Mouse (Mus musculus) hindbrain, embryonic 15.5 days (tissue): ENCODE measurements around the gene Cds2. TPM values are rescaled to one million over a fixed set of nuclear protein-coding genes. Genes with fewer than 3 reads are reported as not detected.
A peak's percentile ranks its signal among the peaks of the same experiment; 100 is the strongest.

Experiments
- ATAC-seq: fragments of 200-750 bp; cut with Nextera tagmentation; 2 replicates; pipeline ENCODE4 v1.8.0; 2017; ENCODE audit warnings: low read depth, moderate number of reproducible peaks, moderate TSS enrichment; ENCODE audit not compliant: low FRiP score
- H3K27ac ChIP-seq: fragments of 300-500 bp; sonication (generic); replicated peaks from 2 replicates; pipeline ENCODE4 v1.5.1; 2015; ENCODE audit warnings: mild to moderate bottlenecking, inconsistent platforms
- H3K27me3 ChIP-seq: fragments of 300-500 bp; sonication (generic); 2 replicates; pipeline ENCODE4 v1.6.1; 2015; ENCODE audit warnings: control low read depth, inconsistent platforms
- H3K36me3 ChIP-seq: fragments of 300-500 bp; sonication (generic); 2 replicates; pipeline ENCODE4 v1.6.1; 2015; ENCODE audit warnings: control low read depth, inconsistent platforms
- H3K4me1 ChIP-seq: fragments of 300-500 bp; sonication (generic); replicated peaks from 2 replicates; pipeline ENCODE4 v1.6.1; 2015; ENCODE audit warnings: control low read depth, inconsistent platforms
- H3K4me2 ChIP-seq: fragments of 300-500 bp; sonication (generic); 2 replicates; pipeline ENCODE4 v1.6.1; 2015; ENCODE audit warnings: moderate library complexity, mild to moderate bottlenecking, inconsistent platforms
- H3K4me3 ChIP-seq: fragments of 300-500 bp; sonication (generic); 2 replicates; pipeline ENCODE4 v1.5.1; 2015; ENCODE audit warnings: mild to moderate bottlenecking, inconsistent platforms
- H3K9ac ChIP-seq: fragments of 300-500 bp; sonication (generic); 2 replicates; pipeline ENCODE4 v1.6.1; 2015; ENCODE audit warnings: inconsistent platforms
- H3K9me3 ChIP-seq: fragments of 300-500 bp; sonication (generic); 2 replicates; pipeline ENCODE4 v1.6.1; 2016; ENCODE audit warnings: control low read depth, inconsistent platforms
- WGBS: fragments of 180-500 bp; shearing (Covaris S2); methylation state at CpG from one replicate; pipeline ENCODE4 v1.1.7; 2015; 5-methylcytosine and 5-hydroxymethylcytosine counted together
- polyA plus RNA-seq: library from polyadenylated mRNA; unstranded; fragments of >200 nt; fragmentation: Nextera tagmentation; extraction: Ambion mirVana; gene quantifications from 2 replicates; pipeline ENCODE4 v1.2.1, GENCODE M21; 2015

Gene Cds2
- polyA plus RNA-seq, 1 experiment from 2014 or later, result 44.1 TPM

GRCm38 (mm10) chr2:132251911-132252310 is 11.0 kb upstream of the Cds2 start:
- 13% methylated on average over 8 of the region's 8 CpGs for WGBS
- Histone ChIP-seq H3K27me3 (no peaks in the 10 kb centered on the region), H3K4me2 (peak overlapping the region; percentile 83), H3K9ac (peak overlapping the region; percentile 36), H3K9me3 (no peaks in the 10 kb centered on the region), H3K4me1 (peaks cover 23% of the 10 kb centered on the region), H3K4me3 (peak overlapping the region; percentile 55), H3K27ac (no peak overlapping the region), H3K36me3 (peaks cover 10% of the 10 kb centered on the region; the same call in 1 of the 2 replicates)
- ATAC-seq, result no peak

GRCm38 (mm10) chr2:132252542-132253528 is 10.1 kb upstream of the Cds2 start, which contains the start of gene Pcna:
Pcna (minus strand) TSS chr2:132253314.
- peak within 1 kb of the TSS; percentile 71 for H3K27ac ChIP-seq
- peak within 1 kb of the TSS; percentile 55 for H3K4me3 ChIP-seq
- H3K27me3 ChIP-seq, result no peaks in the 10 kb centered on the region
- peak within 1 kb of the TSS; percentile 83 for H3K4me2 ChIP-seq
- peak; percentile 99 for ATAC-seq
- WGBS, result under 1% methylated on average over 79 of the region's 79 CpGs
- H3K9me3 ChIP-seq, result no peaks in the 10 kb centered on the region
- H3K4me1 ChIP-seq, result peaks cover 21% of the 10 kb centered on the region
- H3K36me3 ChIP-seq, result peaks cover 10% of the 10 kb centered on the region; the same call in 1 of the 2 replicates
- peak within 1 kb of the TSS; percentile 36 for H3K9ac ChIP-seq

- H3K27me3 ChIP-seq, result no peaks in the 10 kb centered on the region
- no peak overlapping the region for H3K9ac ChIP-seq
- H3K4me2 ChIP-seq, result peak overlapping the region; percentile 83
- peaks cover 14% of the 10 kb centered on the region for H3K4me1 ChIP-seq
- peak overlapping the region; percentile 55 for H3K4me3 ChIP-seq
- 1% methylated on average over 7 of the region's 7 CpGs for WGBS
- peak overlapping the region; percentile 47; the same call in 1 of the 2 replicates for H3K27ac ChIP-seq
- no peak for ATAC-seq
- H3K9me3 ChIP-seq, result no peaks in the 10 kb centered on the region
- H3K36me3 ChIP-seq, result peaks cover 10% of the 10 kb centered on the region; the same call in 1 of the 2 replicates
These were observed 9.3 kb upstream of the Cds2 start for GRCm38 (mm10) chr2:132253603-132254002.

GRCm38 (mm10) chr2:132257350-132258068 is 5.4 kb upstream of the Cds2 start:
- Histone ChIP-seq H3K27ac (no peak overlapping the region), H3K4me2 (no peak overlapping the region), H3K36me3 (no peaks in the 10 kb centered on the region), H3K9ac (no peak overlapping the region), H3K4me1 (peaks cover 3% of the 10 kb centered on the region), H3K9me3 (no peaks in the 10 kb centered on the region), H3K27me3 (no peaks in the 10 kb centered on the region), H3K4me3 (no peak overlapping the region)
- 96% methylated on average over 6 of the region's 6 CpGs for WGBS
- no peak for ATAC-seq

- Histone ChIP-seq H3K4me3 (no peak overlapping the region), H3K27ac (no peak overlapping the region), H3K4me1 (peaks cover 13% of the 10 kb centered on the region), H3K27me3 (no peaks in the 10 kb centered on the region), H3K9me3 (no peaks in the 10 kb centered on the region), H3K4me2 (no peak overlapping the region), H3K9ac (no peak overlapping the region), H3K36me3 (no peaks in the 10 kb centered on the region)
- WGBS, result 95% methylated on average over 3 of the region's 3 CpGs
- no peak for ATAC-seq
These were observed 2.3 kb upstream of the Cds2 start for GRCm38 (mm10) chr2:132260601-132261000.

GRCm38 (mm10) chr2:132262175-132262574 is 773 bp upstream of the Cds2 start:
- no peaks in the 10 kb centered on the region for H3K36me3 ChIP-seq
- H3K27ac ChIP-seq, result no peak overlapping the region
- H3K9me3 ChIP-seq, result no peaks in the 10 kb centered on the region
- no peaks in the 10 kb centered on the region for H3K27me3 ChIP-seq
- 78% methylated on average over 6 of the region's 6 CpGs for WGBS
- peak overlapping the region; percentile 63 for H3K4me2 ChIP-seq
- peaks cover 13% of the 10 kb centered on the region for H3K4me1 ChIP-seq
- ATAC-seq, result no peak
- no peak overlapping the region for H3K9ac ChIP-seq
- H3K4me3 ChIP-seq, result no peak overlapping the region

GRCm38 (mm10) chr2:132263421-132264265 is 695 bp downstream of the Cds2 start:
- Histone ChIP-seq H3K4me3 (peak overlapping the region; percentile 90), H3K4me1 (peaks cover 13% of the 10 kb centered on the region), H3K4me2 (peak overlapping the region; percentile 63), H3K27me3 (no peaks in the 10 kb centered on the region), H3K9me3 (no peaks in the 10 kb centered on the region), H3K9ac (peak overlapping the region; percentile 91), H3K27ac (peak overlapping the region; percentile 88), H3K36me3 (no peaks in the 10 kb centered on the region)
- under 1% methylated on average over 46 of the region's 47 CpGs for WGBS
- peak; percentile 39; the same call in 1 of the 2 replicates for ATAC-seq

GRCm38 (mm10) chr2:132264266-132264710 is 1.3 kb downstream of the Cds2 start:
- no peaks in the 10 kb centered on the region for H3K27me3 ChIP-seq

GRCm38 (mm10) chr2:132265196-132265595 is 2.2 kb downstream of the Cds2 start:
- no peaks in the 10 kb centered on the region for H3K27me3 ChIP-seq
- no peaks in the 10 kb centered on the region for H3K9me3 ChIP-seq
- no peak for ATAC-seq
- peaks cover 13% of the 10 kb centered on the region for H3K4me1 ChIP-seq
- H3K4me3 ChIP-seq, result no peak overlapping the region
- H3K36me3 ChIP-seq, result no peaks in the 10 kb centered on the region
- WGBS, result 87% methylated on average over 9 of the region's 9 CpGs
- peak overlapping the region; percentile 63 for H3K4me2 ChIP-seq
- H3K9ac ChIP-seq, result no peak overlapping the region
- H3K27ac ChIP-seq, result no peak overlapping the region

More at GRCm38 (mm10) chr2:132264266-132264710, 1.3 kb downstream of the Cds2 start:
- Histone ChIP-seq H3K4me2 (peak overlapping the region; percentile 63), H3K9me3 (no peaks in the 10 kb centered on the region), H3K9ac (peak overlapping the region; percentile 91), H3K27ac (peak overlapping the region; percentile 88), H3K4me1 (peaks cover 13% of the 10 kb centered on the region), H3K36me3 (no peaks in the 10 kb centered on the region), H3K4me3 (peak overlapping the region; percentile 90)
- WGBS, result 14% methylated on average over 6 of the region's 6 CpGs
- no peak for ATAC-seq

- Histone ChIP-seq H3K9me3 (no peaks in the 10 kb centered on the region), H3K27ac (no peak overlapping the region), H3K9ac (no peak overlapping the region), H3K27me3 (no peaks in the 10 kb centered on the region), H3K36me3 (no peaks in the 10 kb centered on the region), H3K4me3 (no peak overlapping the region), H3K4me2 (no peak overlapping the region), H3K4me1 (peaks cover 13% of the 10 kb centered on the region)
- no peak for ATAC-seq
- 97% methylated on average over 3 of the region's 3 CpGs for whole genome bisulfite sequencing
These were observed 3.1 kb downstream of the Cds2 start for GRCm38 (mm10) chr2:132266086-132266485.

GRCm38 (mm10) chr2:132269217-132269616 is 6.3 kb downstream of the Cds2 start:
- WGBS, result 95% methylated on average over 3 of the region's 3 CpGs
- Histone ChIP-seq H3K4me2 (no peak overlapping the region), H3K9me3 (no peaks in the 10 kb centered on the region), H3K9ac (no peak overlapping the region), H3K4me1 (peaks cover 11% of the 10 kb centered on the region), H3K27me3 (no peaks in the 10 kb centered on the region), H3K4me3 (no peak overlapping the region), H3K27ac (no peak overlapping the region), H3K36me3 (no peaks in the 10 kb centered on the region)
- no peak for ATAC-seq
